Mouse (Mus musculus) CH12.LX (cell line): ENCODE measurements around the gene Gm38392. TPM values are rescaled to one million over a fixed set of nuclear protein-coding genes. Genes with fewer than 3 reads are reported as not detected.

Experiments
- DNase-seq: peaks from one replicate; pipeline ENCODE4 v3.0.0-alpha.2; 2013; ENCODE audit errors: extremely low read depth
- H3K27ac ChIP-seq: 2 replicates; pipeline ENCODE4 v1.5.1; 2012; ENCODE audit warnings: low read depth, mild to moderate bottlenecking, control low read depth, moderate library complexity; ENCODE audit not compliant: insufficient read depth
- H3K27me3 ChIP-seq: replicated peaks from 2 replicates; pipeline ENCODE3; 2012; ENCODE audit warnings: inconsistent platforms
- H3K36me3 ChIP-seq, 2 experiments: replicated peaks in 1 of 2; 2 replicates each; pipeline versions ENCODE3 to v1.6.1; 2012; ENCODE audit warnings: inconsistent platforms in 1 of 2, low read length in 1 of 2, mild to moderate bottlenecking in 1 of 2, mixed read lengths in 1 of 2, moderate library complexity in 1 of 2; ENCODE audit not compliant: control insufficient read depth in 1 of 2, insufficient read depth in 1 of 2
- H3K4me1 ChIP-seq, 2 experiments: 2 replicates each; pipeline ENCODE4 v1.6.1; 2012; ENCODE audit warnings: inconsistent platforms in 1 of 2, moderate library complexity in 1 of 2; ENCODE audit not compliant: insufficient read depth in 2 of 2, control insufficient read depth in 1 of 2
- H3K4me2 ChIP-seq: 2 replicates; pipeline ENCODE4 v1.6.1; 2012; ENCODE audit warnings: low read depth, mild to moderate bottlenecking, control low read depth; ENCODE audit not compliant: poor library complexity, insufficient read depth, severe bottlenecking
- H3K4me3 ChIP-seq, 3 experiments: fragments of 150-350 bp in 1 of 3; sonication (generic) in 1 of 3; replicated peaks in 1 of 3; 2 replicates each; pipeline versions ENCODE3 to v1.5.1; 2011 to 2012; ENCODE audit warnings: low read depth in 2 of 3, low read length in 2 of 3, mild to moderate bottlenecking in 2 of 3, moderate library complexity in 2 of 3, control low read depth in 1 of 3, improper control_type of control experiment in 1 of 3, inconsistent platforms in 1 of 3, mixed read lengths in 1 of 3; ENCODE audit not compliant: poor library complexity in 1 of 3
- H3K79me2 ChIP-seq: replicated peaks from 2 replicates; pipeline ENCODE4 v1.6.1; 2012; ENCODE audit warnings: mild to moderate bottlenecking, moderate library complexity; ENCODE audit not compliant: control insufficient read depth, poor library complexity, insufficient read depth, severe bottlenecking; ENCODE audit errors: extremely low read depth
- H3K9ac ChIP-seq: 2 replicates; pipeline ENCODE4 v1.6.1; 2012; ENCODE audit warnings: low read depth, mild to moderate bottlenecking, control low read depth, moderate library complexity; ENCODE audit not compliant: insufficient read depth
- H3K9me3 ChIP-seq: replicated peaks from 2 replicates; pipeline ENCODE3; 2012; ENCODE audit warnings: low read length, inconsistent platforms, mixed read lengths
- BHLHE40 ChIP-seq: IDR thresholded peaks from 2 replicates; pipeline ENCODE4 v1.6.1; 2011; ENCODE audit warnings: mild to moderate bottlenecking, low read depth, low read length, improper control_type of control experiment
- CHD2 ChIP-seq: IDR thresholded peaks from 2 replicates; pipeline ENCODE4 v1.6.1; 2011; ENCODE audit warnings: low read length, improper control_type of control experiment
- CTCF ChIP-seq, 2 experiments: IDR thresholded peaks in 1 of 2; conservative IDR thresholded peaks in 1 of 2; 2 replicates each; pipeline ENCODE4 v1.5.1; 2011 to 2012; ENCODE audit warnings: low read depth in 2 of 2, low read length in 2 of 2, improper control_type of control experiment in 1 of 2, inconsistent platforms in 1 of 2, mild to moderate bottlenecking in 1 of 2, moderate library complexity in 1 of 2
- E2F4 ChIP-seq: IDR thresholded peaks from 2 replicates; pipeline ENCODE4 v1.6.1; 2011; ENCODE audit warnings: low read depth, low read length, improper control_type of control experiment; ENCODE audit not compliant: insufficient replicate concordance
- ELF1 ChIP-seq: IDR thresholded peaks from 2 replicates; pipeline ENCODE4 v1.6.1; 2014; ENCODE audit warnings: low read depth, mild to moderate bottlenecking, inconsistent platforms, low read length, improper control_type of control experiment
- ETS1 ChIP-seq: conservative IDR thresholded peaks from 2 replicates; pipeline ENCODE4 v1.6.1; 2012; ENCODE audit warnings: low read depth, mild to moderate bottlenecking, inconsistent platforms, low read length, improper control_type of control experiment, moderate library complexity
- GABPA ChIP-seq: IDR thresholded peaks from 2 replicates; pipeline ENCODE4 v1.6.1; 2012; ENCODE audit warnings: low read depth, low read length, improper control_type of control experiment, inconsistent platforms; ENCODE audit not compliant: insufficient replicate concordance
- IRF4 ChIP-seq: IDR thresholded peaks from 2 replicates; pipeline ENCODE4 v1.6.1; 2014; ENCODE audit warnings: low read depth, mild to moderate bottlenecking, inconsistent platforms, low read length, improper control_type of control experiment
- JUND ChIP-seq: conservative IDR thresholded peaks from 2 replicates; pipeline ENCODE4 v1.6.1; 2011; ENCODE audit warnings: low read depth, low read length, improper control_type of control experiment
- KAT2A ChIP-seq: IDR thresholded peaks from 2 replicates; pipeline ENCODE4 v1.6.1; 2012; ENCODE audit warnings: low read length, improper control_type of control experiment, inconsistent platforms; ENCODE audit not compliant: insufficient replicate concordance
- MAFK ChIP-seq: IDR thresholded peaks from 2 replicates; pipeline ENCODE4 v1.6.1; 2011; ENCODE audit warnings: low read length, improper control_type of control experiment; ENCODE audit not compliant: insufficient replicate concordance
- MAX ChIP-seq: IDR thresholded peaks from 2 replicates; pipeline ENCODE4 v1.6.1; 2011; ENCODE audit warnings: low read length, improper control_type of control experiment
- MAZ ChIP-seq: IDR thresholded peaks from 2 replicates; pipeline ENCODE4 v1.6.1; 2012; ENCODE audit warnings: low read depth, mild to moderate bottlenecking, inconsistent platforms, low read length, improper control_type of control experiment, moderate library complexity
- NELFE ChIP-seq: IDR thresholded peaks from 2 replicates; pipeline ENCODE4 v1.6.1; 2011; ENCODE audit warnings: low read depth, low read length, improper control_type of control experiment
- NRF1 ChIP-seq: IDR thresholded peaks from 2 replicates; pipeline ENCODE4 v1.6.1; 2014; ENCODE audit warnings: low read depth, mild to moderate bottlenecking, inconsistent platforms, low read length, improper control_type of control experiment, moderate library complexity
- PAX5 ChIP-seq: IDR thresholded peaks from 2 replicates; pipeline ENCODE4 v1.6.1; 2012; ENCODE audit warnings: low read length, inconsistent platforms, mixed read lengths
- POLR2A ChIP-seq: IDR thresholded peaks from 2 replicates; pipeline ENCODE4 v1.6.1; 2011; ENCODE audit warnings: low read depth, mild to moderate bottlenecking, improper control_type of control experiment, low read length
- SMC3 ChIP-seq: IDR thresholded peaks from 2 replicates; pipeline ENCODE4 v1.6.1; 2011; ENCODE audit warnings: low read depth, low read length, improper control_type of control experiment
- UBTF ChIP-seq: IDR thresholded peaks from 2 replicates; pipeline ENCODE4 v1.6.1; 2012; ENCODE audit warnings: low read depth, mild to moderate bottlenecking, inconsistent platforms, low read length, improper control_type of control experiment, moderate library complexity
- USF2 ChIP-seq: conservative IDR thresholded peaks from 2 replicates; pipeline ENCODE4 v1.6.1; 2011; ENCODE audit warnings: low read depth, low read length, improper control_type of control experiment
- ZC3H11A ChIP-seq: IDR thresholded peaks from 2 replicates; pipeline ENCODE4 v1.6.1; 2012; ENCODE audit warnings: low read depth, mild to moderate bottlenecking, inconsistent platforms, low read length, improper control_type of control experiment
- dilution Hi-C: fragments of 300-500 bp; cut with MboI; formaldehyde crosslinking; loops from 2 replicates; pipeline ENCODE4 v1.14.3; 2020; ENCODE audit warnings: low sequenced_read_pairs; ENCODE audit not compliant: extremely low pct_unique_long_range_greater_than_20kb, extremely low pct_ligation_motif_present
- in situ Hi-C: fragments of 300-500 bp; cut with MboI; formaldehyde crosslinking; loops from 3 replicates; pipeline ENCODE4 v1.14.3; 2019; ENCODE audit warnings: low sequenced_read_pairs, low pct_ligation_motif_present, low pct_unique_long_range_greater_than_20kb, mixed read lengths
- polyA plus RNA-seq: library from polyadenylated mRNA; unstranded; fragments of >175 nt; gene quantifications from 2 replicates; pipeline ENCODE4 v1.2.1, GENCODE M21; 2012; ENCODE audit warnings: low read depth; ENCODE audit not compliant: insufficient read length
- total RNA-seq, 2 experiments: library from RNA; depleted of rRNA; stranded (reverse); fragments of 300-350 nt in 1 of 2; fragments of >200 nt in 1 of 2; gene quantifications; 2 replicates each; pipeline ENCODE4 v1.2.3; 2012 to 2014

Gene Gm38392
- total and polyA plus RNA-seq, 3 experiments = not detected

GRCm38 (mm10) chr3:88226101-88226845 is 60.7 kb downstream of the Gm38392 start:
- no peak overlapping the region for H3K9ac ChIP-seq
- H3K36me3 ChIP-seq = no peaks in the 10 kb centered on the region
- peaks cover 74% of the 10 kb centered on the region for H3K27me3 ChIP-seq
- dilution Hi-C loops (no loop called here), in situ Hi-C loops (no loop called here)
- no peak overlapping the region for H3K4me2 ChIP-seq
- H3K4me1 ChIP-seq = peaks cover 6 to 16% of the 10 kb centered on the region in 2 experiments; a peak in 2 of 4 replicates
- no peak overlapping the region for H3K27ac ChIP-seq
- no peak for DNase-seq
- no peak overlapping the region for H3K4me3 ChIP-seq
- TF ChIP-seq MAX = no peak
- TF ChIP-seq UBTF = no peak
- TF ChIP-seq ELF1 = no peak
- TF ChIP-seq ZC3H11A = no peak
- no peak for TF ChIP-seq NRF1
- TF ChIP-seq PAX5 = no peak
- no peak for TF ChIP-seq USF2
- no peak for TF ChIP-seq CHD2
- TF ChIP-seq E2F4 = no peak
- no peak for TF ChIP-seq SMC3
- no peak for TF ChIP-seq GABPA
- no peaks in the 10 kb centered on the region for H3K9me3 ChIP-seq
- H3K79me2 ChIP-seq = no peaks in the 10 kb centered on the region

- Histone ChIP-seq H3K36me3 (no peaks in the 10 kb centered on the region), H3K9ac (no peak overlapping the region), H3K27ac (no peak overlapping the region), H3K9me3 (no peaks in the 10 kb centered on the region), H3K27me3 (peaks cover 75% of the 10 kb centered on the region), H3K4me3 (no peak overlapping the region), H3K4me1 (peaks cover 0 to 8% of the 10 kb centered on the region in 2 experiments; a peak in 2 of 4 replicates), H3K79me2 (no peaks in the 10 kb centered on the region), H3K4me2 (no peak overlapping the region)
- dilution Hi-C loops = no loop called here
- DNase-seq = no peak
- in situ Hi-C loops = no loop called here
- TF ChIP-seq JUND = no peak
- no peak for TF ChIP-seq ELF1
- TF ChIP-seq BHLHE40 = no peak
- TF ChIP-seq KAT2A = no peak
- no peak for TF ChIP-seq CTCF (conservative IDR thresholded peaks at IDR 0.05 in 1 of 2, IDR thresholded peaks at IDR 0.05 in 1 of 2; ENCODE audit: low read depth in 2 of 2, low read length in 2 of 2)
- no peak for TF ChIP-seq ETS1
- TF ChIP-seq NRF1 = no peak
- no peak for TF ChIP-seq NELFE
- TF ChIP-seq POLR2A = no peak
- no peak for TF ChIP-seq USF2
- TF ChIP-seq MAZ = no peak
- TF ChIP-seq IRF4 = no peak
- TF ChIP-seq MAFK = no peak
- TF ChIP-seq CHD2 = no peak
Observed at GRCm38 (mm10) chr3:88224929-88225328, 62.1 kb downstream of the Gm38392 start.
